Mouse (Mus musculus) testis, adult 2 months (tissue): ENCODE results near the gene Rgs10.

Experiments
- CTCF ChIP-seq: fragments of 200-500 bp; IDR thresholded peaks from 2 replicates; pipeline ENCODE4 v1.5.1; 2012; ENCODE audit warnings: low read depth, mild to moderate bottlenecking, inconsistent platforms, low read length, moderate library complexity; ENCODE audit not compliant: control insufficient read depth, insufficient read depth, insufficient replicate concordance
- POLR2A ChIP-seq: fragments of 200-500 bp; IDR thresholded peaks from 2 replicates; pipeline ENCODE4 v1.6.1; 2012; ENCODE audit warnings: low read depth, mild to moderate bottlenecking, inconsistent platforms, low read length, moderate library complexity; ENCODE audit not compliant: control insufficient read depth

- TF ChIP-seq CTCF = no peak
- no peak for TF ChIP-seq POLR2A
Observed at GRCm38 (mm10) chr7:128393756-128394155, 24.8 kb downstream of the Rgs10 start.
